Mouse (Mus musculus) cerebellum, postnatal 14 days (tissue): ENCODE results near the gene Nanos2.

Experiments used
- DNase-seq, 2 experiments: peaks; one replicate each; pipeline ENCODE4 v3.0.0; 2021; ENCODE audit warnings: mixed read lengths in 2 of 2

The Nanos2 gene

DNA sequence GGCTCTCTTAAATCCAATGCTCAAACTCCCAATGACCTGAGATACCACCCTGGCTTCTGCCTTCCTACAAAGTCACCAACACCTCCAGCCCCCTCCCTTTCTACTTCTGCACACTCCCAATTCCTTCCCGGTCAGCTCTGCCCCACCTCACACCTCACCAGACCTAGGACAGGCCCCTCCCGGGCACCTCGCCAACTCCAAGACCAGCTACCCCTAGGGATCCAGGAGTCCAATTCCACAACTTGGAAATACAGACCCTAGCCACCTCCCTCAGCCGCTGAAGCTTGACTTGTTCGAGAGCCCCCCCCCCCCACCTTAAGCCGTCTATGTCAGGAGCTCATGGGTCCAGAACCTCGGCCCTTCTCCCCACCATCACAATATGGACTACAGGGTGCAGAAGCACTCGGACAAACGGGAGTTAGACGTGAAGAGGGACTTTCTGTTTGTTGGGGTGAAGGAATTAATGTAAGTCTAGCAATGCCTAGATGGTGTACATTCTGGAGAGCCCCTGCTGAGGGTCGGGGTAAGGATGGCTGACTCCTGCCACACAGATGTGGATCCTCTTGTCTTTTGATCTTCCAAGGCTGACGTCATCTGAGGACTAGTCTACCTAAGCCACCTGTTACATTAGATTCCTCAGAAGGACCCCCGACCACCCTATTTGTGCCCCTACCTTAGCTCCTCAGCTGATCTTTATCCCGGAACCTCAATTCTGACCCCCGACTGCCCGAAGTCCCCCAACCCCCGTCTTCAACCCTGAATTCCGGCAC, 35.2 kb downstream of the Nanos2 start:
- DNase-seq, result peak in 1 of 2 experiments; percentile 47

DNA sequence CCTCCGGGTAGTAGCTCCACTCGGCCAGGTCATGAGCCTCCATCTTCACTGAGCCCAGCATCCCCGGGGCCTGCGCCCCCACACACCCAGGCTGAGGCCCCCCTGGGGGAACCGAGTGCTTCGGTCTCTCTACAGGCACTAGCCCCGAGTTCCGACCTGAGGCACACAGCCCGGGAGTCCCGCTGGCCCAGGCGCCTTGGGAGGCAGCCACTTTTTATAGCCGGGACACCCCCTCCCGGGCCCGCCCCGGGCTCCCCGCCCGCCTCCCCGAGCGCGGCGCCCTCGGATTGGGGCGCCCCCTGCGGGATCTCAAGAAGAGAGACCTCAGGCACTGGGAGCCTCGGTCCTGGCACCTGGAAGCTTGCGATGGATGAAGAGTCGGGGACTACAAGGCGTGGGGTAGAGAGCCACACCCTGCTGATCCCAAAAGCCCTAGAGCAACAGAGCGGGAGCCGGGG, 36.2 kb downstream of the Nanos2 start, which contains the start of gene Foxa3:
Gene Foxa3 (minus strand): TSS at position 182 of the 458 bp plus-strand sequence.
- DNase-seq, result peak; percentile 45 to 56

GRCm38 (mm10) chr7:19024096-19024506, 36.9 kb downstream of the Nanos2 start, which contains the start of gene Sympk:
Sympk (plus strand) TSS chr7:19024377.
- peak; percentile 94 to 96 for DNase-seq

- DNase-seq, result peak; percentile 63 to 68
Measured at GRCm38 (mm10) chr7:19024581-19025255, 37.5 kb downstream of the Nanos2 start.

GRCm38 (mm10) chr7:19028067-19028466, 40.9 kb downstream of the Nanos2 start:
- DNase-seq, result no peak

DNA sequence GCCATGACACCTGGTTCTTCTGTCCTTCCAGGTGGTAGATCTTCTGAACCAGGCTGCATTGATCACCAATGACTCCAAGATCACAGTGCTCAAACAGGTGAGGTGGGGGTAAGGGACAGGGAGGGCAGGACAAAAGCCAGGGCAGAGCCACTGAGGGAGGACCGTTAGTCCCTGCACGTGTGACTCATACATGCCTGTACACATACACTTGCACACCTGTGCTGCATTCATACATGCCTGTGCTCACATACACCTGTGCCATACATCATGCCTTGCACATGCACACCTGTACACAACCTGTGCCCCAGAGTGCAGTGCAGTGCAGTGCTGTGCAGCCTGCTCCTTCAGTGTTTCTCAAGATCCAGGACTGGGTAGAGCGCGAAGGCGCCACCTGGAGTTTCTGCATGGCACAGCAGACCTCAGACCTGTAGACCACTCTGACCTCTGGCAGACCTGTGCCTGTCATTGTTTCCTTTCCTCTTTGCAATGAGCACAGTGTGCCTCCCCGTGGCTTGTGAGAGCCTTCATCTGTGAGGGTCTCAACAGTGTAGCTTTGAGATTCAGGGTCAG, 42.0 kb downstream of the Nanos2 start:
- peak; percentile 67 to 77 for DNase-seq

DNA sequence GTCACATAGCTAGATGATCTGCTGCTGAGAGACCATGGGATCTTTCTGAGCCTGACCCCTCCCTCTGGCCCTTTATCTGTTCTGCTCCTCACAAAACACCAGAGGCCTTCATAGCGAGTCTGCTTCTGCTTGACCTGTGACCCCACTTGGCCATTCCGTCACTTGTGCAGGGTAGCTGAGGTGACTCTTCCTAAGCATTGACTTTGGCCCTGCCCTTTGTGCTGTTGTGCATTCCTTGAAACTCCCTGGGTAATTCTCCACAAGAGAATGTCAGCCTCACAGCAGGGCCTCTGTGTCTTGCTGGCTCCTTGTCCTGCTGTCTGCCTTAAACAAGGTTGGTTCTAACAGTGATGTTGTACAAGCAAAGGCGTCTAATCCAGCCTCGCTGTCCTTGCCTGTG, 44.4 kb downstream of the Nanos2 start:
- no peak for DNase-seq
